Mouse (Mus musculus) megakaryocyte, embryonic 14.5 days (primary cell): ENCODE measurements at regions not wholly inside any gene's neighbourhood (a gene's known extent, or its start where the extent isn't known, plus 50 kb on each side); places are given as distances from the start of the nearest gene placed in this dataset.

Source experiments
- FLI1 ChIP-seq: IDR thresholded peaks from 2 replicates; pipeline ENCODE4 v1.6.1; 2012; ENCODE audit warnings: low read length, inconsistent platforms, mixed read lengths
- GATA1 ChIP-seq: IDR thresholded peaks from 3 replicates; pipeline ENCODE4 v1.6.1; 2012; ENCODE audit warnings: mixed read lengths, low read length, inconsistent platforms, borderline replicate concordance

DNA sequence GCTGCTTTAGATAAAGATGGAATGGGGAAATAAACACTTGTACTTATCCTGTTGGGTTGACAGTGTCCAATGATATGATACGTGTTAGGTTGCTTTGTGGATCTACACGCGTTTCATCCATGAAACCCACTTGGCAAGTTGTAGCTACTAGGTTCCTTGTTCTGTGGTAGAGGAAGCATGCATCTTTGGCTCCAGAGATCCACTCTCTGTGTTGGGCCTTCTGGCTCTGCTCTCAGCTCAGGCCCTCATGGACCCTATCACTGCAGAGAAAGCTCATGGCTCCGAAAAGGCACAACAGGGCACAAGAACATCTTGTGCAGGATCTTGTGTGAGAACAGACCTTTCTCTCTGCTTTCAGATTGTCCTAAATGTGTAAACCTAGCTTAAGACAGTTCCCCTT lies 122.3 kb downstream of the Enc1 start:
- TF ChIP-seq GATA1 (no peak), FLI1 (no peak)
